Mouse (Mus musculus) cerebellum, adult 9-10 months (tissue): Measurements from ENCODE around the gene Astn1.

Experiments
- DNase-seq: peaks from one replicate; pipeline ENCODE4 v3.0.0; 2022

Astn1 gene

DNA sequence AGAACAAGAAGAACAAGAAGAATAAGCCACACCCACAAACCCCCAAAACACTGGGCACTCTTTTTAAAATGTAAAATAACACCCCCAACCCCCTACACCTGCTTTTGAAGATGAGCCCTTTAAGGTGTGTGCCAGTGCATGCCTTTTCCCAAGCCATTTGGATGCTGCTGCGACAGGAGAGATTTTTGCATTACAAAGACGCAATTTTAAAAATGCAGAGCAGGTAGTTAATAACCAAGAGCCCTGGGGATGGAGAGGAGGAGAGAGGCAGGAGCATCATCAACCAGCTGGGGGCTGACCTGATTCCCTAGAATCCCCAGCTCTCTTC, at the start of gene Astn1:
TSS of gene Astn1 (plus strand) at position 310 of the 328 bp plus-strand sequence.
- DNase-seq = peak; percentile 27

DNA sequence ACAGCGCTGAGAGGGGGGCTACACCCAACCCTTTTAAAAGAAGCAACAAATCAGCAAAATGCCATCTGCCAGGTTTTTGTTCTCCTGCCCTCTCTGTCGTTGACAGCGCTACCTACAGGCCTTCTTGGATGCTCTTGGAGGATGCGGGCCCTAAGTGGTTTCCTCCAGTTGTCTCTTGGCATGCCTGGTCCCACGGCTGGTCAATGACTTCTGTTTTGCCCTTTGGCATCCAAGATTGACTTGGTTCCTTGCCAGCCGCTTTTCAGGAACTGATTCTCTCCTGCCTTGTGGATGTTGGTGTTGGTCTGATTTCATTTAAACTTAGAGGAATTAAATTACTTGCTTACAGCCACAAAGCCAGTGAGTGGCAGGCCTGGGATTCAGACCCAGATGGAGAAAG, 38.7 kb upstream of the Astn1 start:
- no peak for DNase-seq

DNA sequence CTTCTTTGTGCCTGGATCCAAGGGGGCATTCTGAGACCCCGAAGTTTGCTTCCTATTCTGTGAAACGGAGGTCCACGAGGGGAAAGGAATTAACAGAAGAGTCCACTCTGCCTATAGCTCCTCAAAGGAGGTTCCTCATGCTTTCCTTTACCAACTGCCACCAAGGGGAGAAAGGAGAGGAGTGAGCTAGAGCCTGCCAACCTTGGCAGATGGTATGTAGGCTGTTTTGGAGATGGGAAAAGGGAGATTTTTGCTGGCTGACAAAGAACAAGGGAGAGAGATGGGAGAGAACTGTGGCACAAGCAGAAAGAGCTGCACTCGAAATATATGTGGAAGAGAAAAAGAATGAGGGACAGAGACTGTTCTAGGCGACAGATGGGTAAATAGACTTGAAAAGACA, 33.9 kb upstream of the Astn1 start:
- DNase-seq = peak; percentile 78

- peak; percentile 15 for DNase-seq
These were observed 33.2 kb upstream of the Astn1 start for GRCm38 (mm10) chr1:158328839-158329238.

DNA sequence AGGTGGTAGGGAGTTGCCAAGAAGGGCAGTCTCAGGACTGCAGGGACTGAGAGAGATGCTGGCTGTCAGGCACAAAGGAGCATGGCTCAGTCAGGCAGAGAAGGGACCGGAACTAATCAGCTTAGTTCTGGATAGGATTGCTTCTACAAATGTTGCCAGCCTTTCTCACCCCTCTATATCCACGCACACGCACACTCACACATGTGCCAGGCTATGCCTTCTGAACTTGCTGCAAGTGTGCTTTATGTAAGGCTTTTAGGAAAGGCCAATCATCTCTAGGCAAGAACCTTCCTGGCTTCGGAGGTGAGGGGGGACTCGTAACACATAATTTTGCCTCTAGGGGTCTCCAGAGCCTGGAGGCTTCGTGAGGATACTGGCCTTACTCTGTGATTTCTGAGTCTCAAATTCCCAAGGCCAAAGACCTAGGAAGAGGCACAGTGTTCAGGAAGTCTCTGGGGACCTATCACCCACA, 18.8 kb upstream of the Astn1 start:
- no peak for DNase-seq

- DNase-seq = no peak
These were observed 8.3 kb upstream of the Astn1 start for GRCm38 (mm10) chr1:158353656-158354371.

GRCm38 (mm10) chr1:158355177-158356050, 6.7 kb upstream of the Astn1 start:
- peak; percentile 60 for DNase-seq

DNA sequence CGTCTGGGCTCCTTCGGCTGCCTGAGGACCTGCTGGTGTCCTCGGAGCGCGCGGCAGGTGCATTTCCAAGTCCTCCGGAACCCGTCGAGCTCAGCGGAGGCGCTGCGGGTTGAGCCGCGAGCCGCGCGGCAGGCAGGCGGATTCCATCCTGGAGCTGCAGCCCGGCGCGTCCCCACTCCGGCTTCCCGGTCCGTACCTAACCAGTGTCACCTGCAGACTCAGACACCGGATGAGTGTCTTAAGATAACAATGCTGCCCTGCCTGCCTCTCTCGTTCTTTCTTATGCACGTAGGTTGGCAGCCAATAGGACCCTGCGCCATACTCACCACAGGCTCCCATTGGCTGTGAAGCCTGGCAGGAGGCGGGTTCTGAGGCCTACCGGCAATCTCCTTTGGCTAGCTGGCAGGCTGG, 6.0 kb upstream of the Astn1 start, which contains the start of gene Brinp2:
TSS of gene Brinp2 (minus strand) at position 276 of the 411 bp plus-strand sequence.
- peak; percentile 97 for DNase-seq

DNA sequence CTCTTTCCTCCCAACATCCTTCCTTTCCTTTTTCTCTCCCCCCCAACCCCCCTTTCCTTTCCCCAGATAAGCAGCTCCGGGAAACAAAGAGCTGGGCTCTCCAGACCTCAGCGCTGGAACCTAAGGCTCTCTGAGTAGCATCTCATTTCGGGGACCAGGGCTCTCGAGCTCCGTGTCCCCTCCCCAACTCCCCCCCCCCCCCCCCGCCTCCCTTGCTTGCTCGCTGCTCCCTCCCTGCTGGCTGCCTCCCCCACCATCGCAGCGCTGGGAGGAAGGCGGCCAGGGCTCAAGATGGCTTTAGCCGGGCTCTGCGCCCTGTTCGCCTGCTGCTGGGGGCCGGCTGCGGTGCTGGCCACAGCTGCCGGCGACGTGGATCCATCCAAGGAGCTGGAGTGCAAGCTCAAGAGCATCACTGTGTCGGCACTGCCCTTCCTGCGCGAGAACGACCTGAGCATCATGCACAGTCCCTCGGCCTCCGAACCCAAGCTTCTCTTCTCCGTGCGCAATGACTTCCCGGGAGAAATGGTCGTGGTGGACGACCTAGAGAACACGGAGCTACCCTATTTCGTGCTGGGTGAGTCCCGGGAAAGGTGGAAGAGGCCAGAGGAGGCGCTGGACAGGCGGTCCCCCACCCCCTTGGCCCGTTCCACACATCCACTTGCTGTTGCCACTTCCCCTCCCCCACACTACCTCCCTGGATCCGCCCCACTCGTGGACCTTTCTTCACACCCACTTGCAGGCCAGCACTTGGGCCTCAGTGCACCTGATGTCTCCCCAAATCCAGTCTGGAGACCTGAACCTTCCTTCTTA, 424 bp downstream of the Astn1 start:
- peak; percentile 64 for DNase-seq

DNA sequence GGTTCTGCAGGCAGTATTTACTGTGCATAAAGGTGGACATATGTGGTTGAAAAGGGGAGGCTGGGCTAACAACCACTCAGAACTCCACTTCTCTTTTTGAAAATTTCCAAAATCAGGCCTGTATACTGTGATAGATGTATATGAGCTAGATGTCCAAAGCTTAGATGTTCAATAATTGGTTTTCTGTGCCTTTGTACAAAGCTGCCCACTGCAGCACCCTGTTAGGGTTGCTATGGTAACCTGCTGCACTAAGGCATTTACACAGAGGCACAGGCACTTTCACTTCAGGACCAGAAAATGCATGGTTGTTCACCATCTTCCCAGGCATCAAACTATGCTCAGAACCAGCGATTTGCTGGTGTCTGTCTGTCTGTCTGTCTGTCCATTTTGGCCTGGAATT, 2.4 kb downstream of the Astn1 start:
- no peak for DNase-seq

DNA sequence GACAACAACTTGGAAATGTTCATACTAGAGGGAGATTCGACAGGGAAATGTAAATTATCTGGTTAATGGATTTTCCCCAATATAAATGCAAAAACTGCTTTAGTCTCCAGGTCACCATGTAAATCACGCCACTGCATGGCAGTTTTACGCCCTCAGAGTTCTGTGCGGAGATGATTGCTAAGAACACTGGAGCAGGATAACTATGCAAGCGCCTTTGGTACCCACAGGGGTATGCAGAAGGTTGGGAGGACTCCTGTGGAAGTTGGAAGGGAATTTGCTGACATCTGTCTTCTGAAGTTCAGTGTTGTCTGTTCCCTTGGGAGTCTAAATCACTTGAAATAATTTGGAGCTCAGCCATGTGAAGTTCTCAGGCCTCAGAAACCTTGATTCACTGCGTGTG, 20.2 kb downstream of the Astn1 start:
- no peak for DNase-seq

DNA sequence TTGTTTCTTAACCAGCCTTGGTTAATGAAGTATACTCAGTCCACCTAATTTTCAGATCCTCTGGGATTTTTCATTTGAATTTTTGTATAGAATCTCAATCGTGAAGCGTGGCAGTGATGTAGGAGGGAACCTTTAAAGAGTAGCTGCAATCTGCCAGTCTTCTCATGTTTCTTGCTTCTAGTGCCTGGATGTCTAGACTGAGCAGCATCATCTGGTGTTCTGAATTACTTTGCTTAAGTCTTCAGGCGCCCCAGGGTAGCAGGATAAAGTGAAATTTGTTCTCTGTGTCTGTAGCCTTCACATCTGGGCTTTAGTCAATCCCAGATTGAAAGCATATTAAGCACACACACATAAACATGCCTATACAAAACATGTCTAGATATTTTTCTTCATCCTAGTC, 21.1 kb downstream of the Astn1 start:
- DNase-seq = no peak

DNA sequence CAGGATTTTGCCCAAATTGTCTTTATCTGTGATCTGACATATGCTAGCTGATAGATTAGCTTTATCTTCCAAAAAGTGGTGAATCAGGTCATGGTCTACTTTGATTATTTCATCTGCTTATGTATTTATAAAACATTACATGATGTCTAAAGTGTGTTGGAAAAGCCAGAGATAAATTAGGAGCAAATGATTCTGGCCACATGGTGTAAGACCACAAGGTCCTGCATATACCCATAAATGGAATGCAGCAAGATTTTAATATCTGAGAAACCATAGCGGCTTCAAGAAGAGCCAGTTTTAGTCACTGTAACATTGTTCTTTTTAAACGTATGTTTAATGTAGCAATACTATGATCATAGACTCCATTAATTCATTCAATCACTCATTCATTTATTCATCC, 23.2 kb downstream of the Astn1 start:
- no peak for DNase-seq

DNA sequence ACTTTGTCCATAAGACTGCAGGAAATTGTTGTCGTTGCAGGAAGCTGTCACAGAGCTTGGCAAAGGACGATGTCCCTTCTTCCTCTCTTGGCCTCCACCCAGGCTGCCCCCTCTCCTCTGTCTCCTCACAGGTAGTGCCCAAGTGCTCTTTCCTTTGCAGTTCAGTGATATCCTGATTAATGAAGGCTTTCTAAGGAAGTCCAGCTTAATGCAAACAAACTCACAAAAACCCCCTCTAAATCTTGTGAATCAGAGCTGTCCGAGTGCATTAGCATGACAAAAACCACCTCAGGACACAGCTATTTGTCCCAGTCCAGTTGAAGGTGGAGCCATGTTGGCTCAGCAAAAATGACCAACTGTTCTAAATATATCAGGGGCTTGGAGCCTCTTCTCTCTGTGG, 24.7 kb downstream of the Astn1 start:
- DNase-seq = no peak

DNA sequence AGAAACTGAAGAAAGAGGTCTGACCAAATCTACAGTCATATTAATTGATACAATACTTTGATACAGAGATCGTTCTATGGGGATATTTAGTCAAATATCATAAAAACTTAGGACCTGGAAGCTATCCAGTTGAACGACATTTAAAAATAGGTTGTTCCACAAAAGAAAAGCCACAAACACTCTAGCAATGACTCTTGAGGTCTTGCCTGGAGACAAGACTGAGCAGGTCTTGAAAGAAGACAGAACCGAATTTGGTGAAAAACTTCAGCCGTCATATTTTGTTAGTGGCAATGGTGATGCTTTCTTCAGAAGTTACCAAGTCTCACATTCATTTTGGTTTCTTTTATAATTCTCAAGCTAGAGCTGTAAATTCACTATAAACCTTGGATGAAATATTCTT, 26.9 kb downstream of the Astn1 start:
- DNase-seq = no peak

DNA sequence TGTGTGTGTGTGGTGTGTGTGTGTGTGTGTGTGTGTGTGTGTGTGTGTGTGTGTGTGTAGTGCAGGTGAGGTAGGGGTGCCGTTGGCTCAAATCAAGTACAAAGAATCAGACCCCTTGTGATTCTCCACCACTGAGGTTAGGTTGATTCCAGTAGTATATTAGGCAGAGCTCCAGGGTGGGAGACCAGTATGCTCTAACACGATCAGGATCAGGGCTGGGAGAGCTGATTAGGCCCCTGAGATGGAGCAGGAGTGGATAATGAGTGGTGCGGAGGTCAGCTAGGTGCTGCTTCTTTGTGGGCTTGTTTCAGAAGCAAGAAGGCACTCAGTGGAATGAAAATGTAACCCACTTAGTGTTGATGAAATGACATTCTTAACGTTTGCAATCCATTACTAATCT, 28.6 kb downstream of the Astn1 start:
- no peak for DNase-seq

GRCm38 (mm10) chr1:158397058-158397457, 35.0 kb downstream of the Astn1 start:
- DNase-seq = no peak

DNA sequence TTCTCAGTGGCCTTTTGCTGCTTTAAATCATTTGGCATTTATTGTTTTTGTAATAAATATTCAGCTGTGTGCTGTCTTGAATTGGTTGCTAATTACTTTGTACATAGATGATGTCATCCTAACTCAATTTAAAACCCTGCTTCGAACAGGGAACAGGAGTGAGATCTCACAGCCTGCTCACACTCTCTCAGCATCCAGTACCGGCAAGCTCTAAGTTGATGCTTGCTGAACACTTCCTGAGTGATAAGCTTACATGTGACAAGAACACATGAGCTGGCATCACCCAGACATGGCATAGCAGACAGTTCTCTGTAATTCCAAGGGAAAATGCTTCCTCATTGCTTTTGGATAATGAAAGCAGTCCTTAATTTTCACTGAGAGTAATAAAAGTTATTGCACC, 38.8 kb downstream of the Astn1 start:
- no peak for DNase-seq

GRCm38 (mm10) chr1:158405899-158406769, 44.1 kb downstream of the Astn1 start:
- DNase-seq = no peak

DNA sequence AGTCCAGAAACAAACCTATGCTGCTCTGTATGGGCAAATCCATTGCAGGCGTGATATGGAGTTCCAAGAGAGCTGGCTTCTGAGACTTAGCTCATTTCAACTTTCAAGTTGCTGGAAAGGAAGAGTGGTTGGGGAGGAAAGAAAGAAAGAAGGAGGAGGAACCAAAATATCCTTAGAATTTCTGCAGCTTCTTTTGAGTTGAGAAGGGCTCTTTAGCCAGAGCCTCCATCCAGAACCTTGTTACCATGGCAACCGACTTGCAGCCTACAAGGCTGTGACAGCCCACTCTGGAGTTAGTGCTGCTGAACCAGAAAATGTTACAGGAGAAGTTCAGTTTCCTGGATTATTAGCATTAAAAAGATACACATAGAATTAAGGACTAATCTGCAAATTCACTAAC, 46.1 kb downstream of the Astn1 start:
- no peak for DNase-seq

DNA sequence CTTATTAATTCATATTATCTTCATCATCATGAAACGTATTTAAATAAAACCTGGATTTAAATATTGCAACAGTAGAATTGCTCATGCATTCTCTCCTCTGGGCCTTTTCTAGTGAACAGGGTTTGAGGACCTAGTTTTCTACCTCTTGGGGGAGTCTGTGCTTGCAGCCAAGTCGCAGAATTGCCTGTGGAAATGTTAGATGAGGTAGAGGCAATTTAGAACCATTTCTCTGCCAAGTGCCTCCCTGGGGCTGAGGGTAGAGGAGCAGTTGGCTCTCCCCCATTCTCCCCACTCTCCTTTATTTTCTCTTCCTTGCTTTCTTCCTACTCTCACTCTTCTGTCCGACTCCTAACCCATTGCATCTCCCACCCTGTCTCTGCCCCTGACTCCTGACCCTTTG, 49.1 kb downstream of the Astn1 start:
- no peak for DNase-seq

- no peak for DNase-seq
These were observed 52.1 kb downstream of the Astn1 start for GRCm38 (mm10) chr1:158414198-158414597.
